Mouse (Mus musculus): ENCODE data around the gene Ppip5k1. TPM values are rescaled to one million over a fixed set of nuclear protein-coding genes. Genes with fewer than 3 reads are reported as not detected.

Gene Ppip5k1
- polyA plus RNA-seq, 1 experiment from 2014 or later: 10.3 TPM

DNA sequence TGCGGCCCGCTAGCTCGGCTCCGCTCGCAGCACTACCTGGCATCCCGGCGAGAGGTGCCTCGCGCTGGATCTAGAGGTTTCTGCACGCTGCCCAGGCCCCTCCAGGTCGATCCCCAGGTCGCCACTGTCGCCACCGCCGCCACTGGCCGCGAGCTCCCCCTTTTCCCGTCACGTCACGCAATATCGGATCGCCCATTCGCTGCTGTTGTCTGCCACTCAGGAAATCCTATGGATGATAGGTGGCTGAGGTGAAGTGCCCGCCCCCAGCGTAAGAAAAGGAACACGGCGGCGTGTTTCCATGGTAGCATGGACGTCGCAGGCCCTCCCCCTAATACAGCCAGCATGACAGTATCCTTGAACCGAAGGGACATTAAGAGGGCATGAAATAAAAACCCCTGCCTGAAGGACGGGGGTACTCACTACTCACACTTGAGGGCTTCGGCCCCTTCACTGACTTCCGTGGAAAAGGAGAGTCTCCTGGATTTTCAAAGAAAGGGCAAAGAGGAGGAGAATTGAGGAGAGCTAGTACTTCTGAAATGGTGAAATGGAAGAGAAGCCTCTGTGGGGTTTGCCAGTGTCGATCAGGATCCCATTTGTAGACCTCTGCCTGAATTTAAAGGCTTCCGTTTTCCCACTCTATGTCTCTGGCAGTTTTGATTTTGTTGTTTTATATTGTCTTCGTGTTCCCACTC is 83.8 kb downstream of the Ppip5k1 start, which contains the start of gene Trp53bp1:
TSS of gene Trp53bp1 (minus strand) at position 172 of the 692 bp plus-strand sequence.
- WGBS: under 1% methylated on average over 37 of the region's 37 CpGs
- peak; percentile 99 for DNase-seq (ENCODE audit: low spot score, missing footprints)
- H3K27ac ChIP-seq (ENCODE audit: low read depth, low read length): peak within 1 kb of the TSS; percentile 90
- peak within 1 kb of the TSS; percentile 85 for H3K9ac ChIP-seq (ENCODE audit: low read length)
- H3K36me3 ChIP-seq (ENCODE audit: control insufficient read depth, insufficient read depth, low read length): peaks cover 8% of the 10 kb centered on the region
- H3K9me3 ChIP-seq (ENCODE audit: control insufficient read depth, low read length): no peaks in the 10 kb centered on the region
- peak within 1 kb of the TSS; percentile 71 for H3K4me2 ChIP-seq
- peaks cover 22% of the 10 kb centered on the region for H3K4me1 ChIP-seq (ENCODE audit: control insufficient read depth, insufficient read depth, low read length)
- peak; percentile 99 for ATAC-seq (ENCODE audit: low FRiP score)
- H3K4me3 ChIP-seq (ENCODE audit: low read depth, low read length): peak within 1 kb of the TSS; percentile 88
- no peaks in the 10 kb centered on the region for H3K27me3 ChIP-seq (ENCODE audit: control insufficient read depth, insufficient read depth, low read length)

DNA sequence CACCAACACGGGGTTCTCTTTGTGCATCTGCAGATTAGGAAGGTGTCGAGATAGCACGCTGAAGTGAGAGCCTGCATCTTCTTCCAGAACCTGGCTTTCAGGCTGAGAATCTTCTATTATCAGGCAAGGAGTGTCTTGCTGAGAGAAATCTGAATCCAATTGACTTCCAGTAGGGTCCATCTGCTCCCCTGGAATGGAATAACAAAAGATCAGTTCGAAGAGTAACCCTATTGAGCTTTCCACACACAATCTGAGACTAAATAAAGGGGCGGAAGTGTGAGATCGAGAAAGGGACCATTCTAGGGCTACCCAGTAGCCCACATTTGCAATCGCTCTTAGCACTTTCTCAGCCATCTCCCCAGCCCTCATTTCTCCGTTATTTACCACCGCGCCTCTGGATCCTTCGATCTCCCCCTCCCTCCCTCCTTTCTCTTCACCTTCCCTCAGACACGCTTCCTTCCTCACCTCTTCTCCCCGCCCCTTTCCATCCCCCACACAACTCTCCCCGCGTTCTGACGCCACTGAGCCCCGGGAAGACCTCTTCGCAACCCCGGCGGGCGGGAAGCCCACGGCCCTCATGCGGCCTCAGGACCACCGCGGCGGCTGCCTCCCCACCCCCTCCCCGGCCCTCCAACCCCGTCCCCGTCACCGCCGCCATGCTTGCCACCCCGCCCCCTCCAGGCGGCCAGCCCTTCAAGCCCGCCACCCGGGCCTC is 84.5 kb downstream of the Ppip5k1 start:
- H3K27me3 ChIP-seq (ENCODE audit: control insufficient read depth, insufficient read depth, low read length): no peaks in the 10 kb centered on the region
- peaks cover 22% of the 10 kb centered on the region for H3K4me1 ChIP-seq (ENCODE audit: control insufficient read depth, insufficient read depth, low read length)
- peak overlapping the region; percentile 85 for H3K9ac ChIP-seq (ENCODE audit: low read length)
- peak overlapping the region; percentile 71 for H3K4me2 ChIP-seq
- peaks cover 8% of the 10 kb centered on the region for H3K36me3 ChIP-seq (ENCODE audit: control insufficient read depth, insufficient read depth, low read length)
- 1% methylated on average over 35 of the region's 35 CpGs for WGBS
- DNase-seq (ENCODE audit: low spot score, missing footprints) (no peak), ATAC-seq (ENCODE audit: low FRiP score) (peak; percentile 88)
- peak overlapping the region; percentile 90 for H3K27ac ChIP-seq (ENCODE audit: low read depth, low read length)
- H3K9me3 ChIP-seq (ENCODE audit: control insufficient read depth, low read length): no peaks in the 10 kb centered on the region
- H3K4me3 ChIP-seq (ENCODE audit: low read depth, low read length): peak overlapping the region; percentile 88

DNA sequence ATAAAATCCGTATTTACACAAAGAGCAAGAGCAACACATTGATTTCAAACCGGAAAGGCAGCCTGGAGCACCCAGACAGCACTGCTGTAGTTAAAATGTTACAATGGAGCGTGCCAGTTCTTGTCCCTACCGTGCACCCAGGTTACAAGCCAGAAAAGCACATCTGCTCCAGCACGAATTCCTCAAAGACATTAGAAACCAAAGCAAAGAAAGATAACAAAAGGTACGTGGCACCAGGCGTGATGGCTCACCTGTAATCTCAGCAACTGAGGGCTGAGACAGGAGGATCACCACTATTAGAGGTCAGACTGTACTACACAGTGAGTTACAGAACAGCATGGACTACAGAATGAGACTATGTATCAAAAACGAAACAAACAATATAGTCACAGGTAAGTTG is 86.8 kb downstream of the Ppip5k1 start:
- Histone ChIP-seq H3K27me3 (ENCODE audit: control insufficient read depth, insufficient read depth, low read length) (no peaks in the 10 kb centered on the region), H3K9me3 (ENCODE audit: control insufficient read depth, low read length) (no peaks in the 10 kb centered on the region), H3K4me1 (ENCODE audit: control insufficient read depth, insufficient read depth, low read length) (peaks cover 22% of the 10 kb centered on the region), H3K4me2 (no peak overlapping the region), H3K27ac (ENCODE audit: low read depth, low read length) (no peak overlapping the region), H3K36me3 (ENCODE audit: control insufficient read depth, insufficient read depth, low read length) (peaks cover 8% of the 10 kb centered on the region), H3K9ac (ENCODE audit: low read length) (no peak overlapping the region), H3K4me3 (ENCODE audit: low read depth, low read length) (no peak overlapping the region)
- DNase-seq (ENCODE audit: low spot score, missing footprints) (no peak), ATAC-seq (ENCODE audit: low FRiP score) (no peak)
- 87% methylated on average over 8 of the region's 8 CpGs for WGBS

Other genes with a start within 250 kb of the Ppip5k1 start
- not detected in 2 replicates for gene Tgm7, start 245.6 kb downstream of the Ppip5k1 start, polyA plus RNA-seq (2014; fragmentation: Nextera tagmentation; extraction: Ambion mirVana)
- gene Adal, start 215.0 kb downstream of the Ppip5k1 start, polyA plus RNA-seq (2014; fragmentation: Nextera tagmentation; extraction: Ambion mirVana): 35.4 and 35.7 TPM in 2 replicates
- 20.6 and 21.0 TPM in 2 replicates for gene Lcmt2, start 214.7 kb downstream of the Ppip5k1 start, polyA plus RNA-seq (2014; fragmentation: Nextera tagmentation; extraction: Ambion mirVana)
- 67.8 and 69.3 TPM in 2 replicates for gene Tubgcp4, start 184.7 kb downstream of the Ppip5k1 start, polyA plus RNA-seq (2014; fragmentation: Nextera tagmentation; extraction: Ambion mirVana)
- gene Zscan29, start 184.3 kb downstream of the Ppip5k1 start, polyA plus RNA-seq (2014; fragmentation: Nextera tagmentation; extraction: Ambion mirVana): 13.8 and 16.3 TPM in 2 replicates
- 132 and 138 TPM in 2 replicates for gene Trp53bp1, start 84.0 kb downstream of the Ppip5k1 start, polyA plus RNA-seq (2014; fragmentation: Nextera tagmentation; extraction: Ambion mirVana)
- gene Map1a, start 65.8 kb downstream of the Ppip5k1 start, polyA plus RNA-seq (2014; fragmentation: Nextera tagmentation; extraction: Ambion mirVana): 11.2 and 14.3 TPM in 2 replicates
- 3.8 and 4.1 TPM in 2 replicates for gene Ckmt1, start 2.3 kb upstream of the Ppip5k1 start, polyA plus RNA-seq (2014; fragmentation: Nextera tagmentation; extraction: Ambion mirVana)
- not detected in 2 replicates for gene Strc, start 31.8 kb upstream of the Ppip5k1 start, polyA plus RNA-seq (2014; fragmentation: Nextera tagmentation; extraction: Ambion mirVana)
- 505 and 510 TPM in 2 replicates for gene Pdia3, start 58.4 kb upstream of the Ppip5k1 start, polyA plus RNA-seq (2014; fragmentation: Nextera tagmentation; extraction: Ambion mirVana)
- 1.6 and 2.0 TPM in 2 replicates for gene Catsper2, start 58.4 kb upstream of the Ppip5k1 start, polyA plus RNA-seq (2014; fragmentation: Nextera tagmentation; extraction: Ambion mirVana)
- gene Ell3, start 88.9 kb upstream of the Ppip5k1 start, polyA plus RNA-seq (2014; fragmentation: Nextera tagmentation; extraction: Ambion mirVana): 2.2 and 2.5 TPM in 2 replicates
- gene Serf2, start 93.8 kb upstream of the Ppip5k1 start, polyA plus RNA-seq (2014; fragmentation: Nextera tagmentation; extraction: Ambion mirVana): 467 and 471 TPM in 2 replicates
- 118 and 128 TPM in 2 replicates for gene Hypk, start 97.9 kb upstream of the Ppip5k1 start, polyA plus RNA-seq (2014; fragmentation: Nextera tagmentation; extraction: Ambion mirVana)
- gene Serinc4, start 101.4 kb upstream of the Ppip5k1 start, polyA plus RNA-seq (2014; fragmentation: Nextera tagmentation; extraction: Ambion mirVana): 0.48 and 0.77 TPM in 2 replicates
- 69.1 and 76.0 TPM in 2 replicates for gene Mfap1b, start 118.7 kb upstream of the Ppip5k1 start, polyA plus RNA-seq (2014; fragmentation: Nextera tagmentation; extraction: Ambion mirVana)
- 27.0 and 27.9 TPM in 2 replicates for gene Mfap1a, start 151.3 kb upstream of the Ppip5k1 start, polyA plus RNA-seq (2014; fragmentation: Nextera tagmentation; extraction: Ambion mirVana)
- 13.4 and 14.6 TPM in 2 replicates for gene Wdr76, start 151.3 kb upstream of the Ppip5k1 start, polyA plus RNA-seq (2014; fragmentation: Nextera tagmentation; extraction: Ambion mirVana)